Mouse (Mus musculus): ENCODE results near the gene Gm21870. TPM values are rescaled to one million over a fixed set of nuclear protein-coding genes. Genes with fewer than 3 reads are reported as not detected.
"Not testable (repeated sequence)": the region's sequence is repeated elsewhere in the genome, so short reads cannot be mapped to it uniquely, and the experiment has no call there.

Gene Gm21870
- not detected in 2 replicates for polyA plus RNA-seq (2016; fragmentation: Nextera tagmentation; extraction: Ambion mirVana)

DNA sequence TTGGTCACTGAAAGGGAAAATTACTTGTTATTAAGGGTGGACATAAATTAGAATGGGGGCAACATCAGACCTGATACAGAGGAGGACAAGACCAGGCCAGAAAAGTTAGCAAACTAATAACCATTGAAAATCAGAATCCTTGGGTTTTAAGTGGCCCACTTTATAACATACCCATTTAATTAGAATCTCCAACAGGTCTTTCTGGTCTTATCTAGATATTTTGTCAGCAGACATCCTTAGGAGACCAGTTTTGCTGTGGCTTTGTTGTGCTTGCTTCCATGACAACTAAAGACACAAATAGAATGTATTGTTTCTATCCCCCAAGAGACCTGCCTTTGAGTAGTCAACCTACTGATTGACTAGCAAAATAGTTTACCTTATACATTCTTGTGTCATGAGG is at the start of gene Gm21870:
TSS of gene Gm21870 (minus strand) at position 101 of the 400 bp plus-strand sequence.
- not testable (repeated sequence) for H3K27me3 ChIP-seq; H3K27ac ChIP-seq; H3K36me3 ChIP-seq; H3K9ac ChIP-seq (replicated peaks); H3K4me1 ChIP-seq (replicated peaks); H3K4me2 ChIP-seq; H3K4me3 ChIP-seq (replicated peaks); H3K9me3 ChIP-seq; ATAC-seq (ENCODE audit: insufficient number of reproducible peaks, insufficient read depth, low FRiP score, low TSS enrichment, low read depth)

DNA sequence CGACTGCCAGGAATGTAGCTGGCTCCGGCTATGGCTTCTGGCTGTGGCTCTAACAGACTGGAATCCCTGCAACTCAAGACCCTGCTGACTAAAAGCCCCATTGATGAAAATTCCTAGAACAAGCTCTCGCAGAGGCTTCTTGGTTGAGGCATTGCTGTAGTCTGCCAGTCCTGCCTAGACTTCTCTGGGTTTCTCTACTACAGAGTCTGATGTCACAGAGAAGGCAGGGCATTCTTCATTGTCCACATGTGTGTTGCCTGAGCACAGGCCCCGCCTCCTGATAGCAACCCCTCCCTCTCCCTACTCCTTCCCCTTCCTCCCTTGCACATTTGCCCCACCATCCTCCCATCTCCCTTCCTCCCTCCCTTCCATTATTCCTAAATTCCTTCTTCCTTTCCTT is 30.2 kb downstream of the Gm21870 start, which contains the start of gene Btbd35f6:
TSS of gene Btbd35f6 (minus strand) at position 101 of the 400 bp plus-strand sequence.
- H3K4me2 ChIP-seq; H3K27me3 ChIP-seq; H3K4me3 ChIP-seq (replicated peaks); ATAC-seq (ENCODE audit: insufficient number of reproducible peaks, insufficient read depth, low FRiP score, low TSS enrichment, low read depth); H3K27ac ChIP-seq; H3K9ac ChIP-seq (replicated peaks); H3K36me3 ChIP-seq; H3K4me1 ChIP-seq (replicated peaks); H3K9me3 ChIP-seq: not testable (repeated sequence)
- 60% methylated on average over 2 of the region's 4 CpGs for WGBS

Other genes starting within 250 kb of the Gm21870 start
- not detected in 2 replicates for gene Btbd35f6, start 30.3 kb downstream of the Gm21870 start, polyA plus RNA-seq (2016; fragmentation: Nextera tagmentation; extraction: Ambion mirVana)
- not detected in 2 replicates for gene Btbd35f9, start 174.7 kb upstream of the Gm21870 start, polyA plus RNA-seq (2016; fragmentation: Nextera tagmentation; extraction: Ambion mirVana)